Mouse (Mus musculus): Measurements from ENCODE around the gene Gm36176. TPM values are rescaled to one million over a fixed set of nuclear protein-coding genes. Genes with fewer than 3 reads are reported as not detected.

The Gm36176 gene
- polyA plus RNA-seq, 1 experiment: not detected

GRCm38 (mm10) chr10:77880305-77880704, 33.7 kb downstream of the Gm36176 start:
- no peak for DNase-seq (ENCODE audit: low read depth)

- no peak for DNase-seq (ENCODE audit: low read depth)
These were observed 36.0 kb downstream of the Gm36176 start for GRCm38 (mm10) chr10:77882553-77882952.

GRCm38 (mm10) chr10:77886007-77886747, 39.6 kb downstream of the Gm36176 start:
- DNase-seq (ENCODE audit: low read depth): no peak

- DNase-seq (ENCODE audit: low read depth): no peak
These were observed 44.5 kb downstream of the Gm36176 start for GRCm38 (mm10) chr10:77890987-77891565.

GRCm38 (mm10) chr10:77895562-77895961, 49.0 kb downstream of the Gm36176 start:
- DNase-seq (ENCODE audit: low read depth): no peak

Other genes starting within 250 kb of the Gm36176 start
- gene Sumo3, start 240.7 kb upstream of the Gm36176 start, polyA plus RNA-seq (2012; rRNA removed): 270 and 286 TPM in 2 replicates
- 0.75 TPM in 1 of 2 replicates, not detected in the other for gene Gm49325, start 240.6 kb upstream of the Gm36176 start, polyA plus RNA-seq (2012; rRNA removed)
- gene Ube2g2, start 224.5 kb upstream of the Gm36176 start, polyA plus RNA-seq (2012; rRNA removed): 46.0 and 47.8 TPM in 2 replicates
- gene Tspear, start 160.2 kb upstream of the Gm36176 start, polyA plus RNA-seq (2012; rRNA removed): 0.54 and 1.1 TPM in 2 replicates
- not detected in 2 replicates for gene Gm19402, start 156.0 kb upstream of the Gm36176 start, polyA plus RNA-seq (2012; rRNA removed)
- gene Gm9508, start 149.6 kb upstream of the Gm36176 start, polyA plus RNA-seq (2012; rRNA removed): not detected in 2 replicates
- not detected in 2 replicates for gene Gm10272, start 140.2 kb upstream of the Gm36176 start, polyA plus RNA-seq (2012; rRNA removed)
- not detected in 2 replicates for gene Gm10024, start 135.3 kb upstream of the Gm36176 start, polyA plus RNA-seq (2012; rRNA removed)
- gene Gm10142, start 131.0 kb upstream of the Gm36176 start, polyA plus RNA-seq (2012; rRNA removed): not detected in 2 replicates
- gene Krtap12-1, start 126.2 kb upstream of the Gm36176 start, polyA plus RNA-seq (2012; rRNA removed): not detected in 2 replicates
- gene Gm10100, start 120.3 kb upstream of the Gm36176 start, polyA plus RNA-seq (2012; rRNA removed): not detected in 2 replicates
- gene Gm18596, start 104.2 kb upstream of the Gm36176 start, polyA plus RNA-seq (2012; rRNA removed): not detected in 2 replicates
- not detected in 2 replicates for gene Gm9736, start 95.4 kb upstream of the Gm36176 start, polyA plus RNA-seq (2012; rRNA removed)
- not detected in 2 replicates for gene Gm3233, start 87.1 kb upstream of the Gm36176 start, polyA plus RNA-seq (2012; rRNA removed)
- not detected in 2 replicates for gene Gm3238, start 75.5 kb upstream of the Gm36176 start, polyA plus RNA-seq (2012; rRNA removed)
- gene Gm7138, start 69.9 kb upstream of the Gm36176 start, polyA plus RNA-seq (2012; rRNA removed): not detected in 2 replicates
- not detected in 2 replicates for gene Gm3250, start 64.3 kb upstream of the Gm36176 start, polyA plus RNA-seq (2012; rRNA removed)
- gene Gm7137, start 58.6 kb upstream of the Gm36176 start, polyA plus RNA-seq (2012; rRNA removed): not detected in 2 replicates
- not detected in 2 replicates for gene Gm9639, start 51.7 kb upstream of the Gm36176 start, polyA plus RNA-seq (2012; rRNA removed)
- not detected in 2 replicates for gene Gm19668, start 47.7 kb upstream of the Gm36176 start, polyA plus RNA-seq (2012; rRNA removed)
- not detected in 2 replicates for gene Gm9507, start 35.0 kb upstream of the Gm36176 start, polyA plus RNA-seq (2012; rRNA removed)
- not detected in 2 replicates for gene Gm2696, start 32.1 kb upstream of the Gm36176 start, polyA plus RNA-seq (2012; rRNA removed)
- not detected in 2 replicates for gene Krtap10-4, start 19.7 kb upstream of the Gm36176 start, polyA plus RNA-seq (2012; rRNA removed)
- 0.11 TPM in 1 of 2 replicates, not detected in the other for gene Krtap10-10, start 10.9 kb upstream of the Gm36176 start, polyA plus RNA-seq (2012; rRNA removed)
- gene Gm10318, start 6.1 kb downstream of the Gm36176 start, polyA plus RNA-seq (2012; rRNA removed): not detected in 2 replicates
- not detected in 2 replicates for gene Gm3285, start 15.2 kb downstream of the Gm36176 start, polyA plus RNA-seq (2012; rRNA removed)
- gene Lrrc3, start 55.7 kb downstream of the Gm36176 start, polyA plus RNA-seq (2012; rRNA removed): 6.6 and 7.8 TPM in 2 replicates
- 1.1 and 2.1 TPM in 2 replicates for gene Trpm2, start 123.8 kb downstream of the Gm36176 start, polyA plus RNA-seq (2012; rRNA removed)
- gene 1810043G02Rik, start 131.7 kb downstream of the Gm36176 start, polyA plus RNA-seq (2012; rRNA removed): 54.7 and 66.3 TPM in 2 replicates
- 115 and 175 TPM in 2 replicates for gene Pfkl, start 163.3 kb downstream of the Gm36176 start, polyA plus RNA-seq (2012; rRNA removed)
- gene Dnmt3l, start 195.1 kb downstream of the Gm36176 start, polyA plus RNA-seq (2012; rRNA removed): 1.2 and 6.6 TPM in 2 replicates
- gene Aire, start 196.8 kb downstream of the Gm36176 start, polyA plus RNA-seq (2012; rRNA removed): 0.99 and 1.00 TPM in 2 replicates
- gene Icosl, start 222.5 kb downstream of the Gm36176 start, polyA plus RNA-seq (2012; rRNA removed): 25.3 and 31.3 TPM in 2 replicates